ENCODE assay signal across 13 mouse cellular contexts in the genomic region with DNA sequence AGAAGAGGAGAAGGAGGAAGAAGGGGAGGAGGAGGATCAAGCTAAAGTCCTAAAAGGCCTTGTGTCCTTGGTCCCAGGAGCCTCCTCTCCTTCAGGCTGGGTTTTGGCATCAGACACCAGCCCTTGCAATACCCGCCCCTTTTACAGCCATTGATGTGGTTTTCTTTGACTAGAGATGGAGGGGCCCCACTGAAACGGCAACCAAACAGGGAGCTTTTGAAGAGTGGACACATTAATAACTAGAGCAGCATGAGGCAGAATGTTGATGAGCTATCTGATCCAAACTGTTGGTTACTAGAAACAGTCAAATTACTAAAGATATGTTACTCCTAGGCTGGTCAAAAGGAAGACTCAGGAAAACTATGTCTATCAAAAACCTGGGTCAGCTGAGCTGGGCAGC. TPM values are rescaled to one million over a fixed set of nuclear protein-coding genes. Genes with fewer than 3 reads are reported as not detected.
DNase-seq lines count a peak whose midpoint lies in the region; ATAC-seq and TF ChIP-seq lines count a peak whose summit lies in the region.
"Had no signal": no experiment of that assay in that cellular context is flagged by ENCODE, and none has a peak within 500 bp of the region (broad histone marks: within the 10 kb centered on the region; RNA-seq: fewer than 3 reads in every experiment).

No protein-coding gene starts in this region.

- in situ Hi-C loops in CH12.LX (cut with MboI; ENCODE audit: low pct_ligation_motif_present, low pct_unique_long_range_greater_than_20kb, low sequenced_read_pairs), result loop anchor here (5.0 kb wide), 1 partner anchor 41 kb away; no protein-coding TSS in a partner anchor

- no peaks in the 10 kb centered on the region for H3K36me3 ChIP-seq in liver, embryonic 12.5 days
- no peaks in the 10 kb centered on the region for H3K36me3 ChIP-seq in CH12.LX (replicated peaks in 1 of 2; ENCODE audit: control insufficient read depth in 1 of 2, insufficient read depth in 1 of 2, low read length in 1 of 2)
- H3K36me3 ChIP-seq in intestine, embryonic 14.5 days (ENCODE audit: control insufficient read depth, insufficient read depth, low read length), result no peaks in the 10 kb centered on the region
- H3K36me3 ChIP-seq in stomach, embryonic 14.5 days (ENCODE audit: control insufficient read depth, insufficient read depth, low read length), result no peaks in the 10 kb centered on the region
- H3K36me3 ChIP-seq: embryonic facial prominence, embryonic 12.5 days; kidney, embryonic 15.5 days; limb, embryonic 12.5 days; midbrain, embryonic 10.5 days had no signal

- H3K4me2 ChIP-seq in liver, embryonic 12.5 days, result peak overlapping the region; percentile 21
- peak overlapping the region; percentile 14 for H3K4me2 ChIP-seq in CH12.LX (ENCODE audit: insufficient read depth, low read depth, poor library complexity, severe bottlenecking)
- 0 out of 2 replicates have a peak overlapping the region, but pooled peaks have one; percentile 14 for H3K4me2 ChIP-seq in intestine, embryonic 14.5 days (ENCODE audit: low read length)
- H3K4me2 ChIP-seq in stomach, embryonic 14.5 days (replicated peaks; ENCODE audit: low read depth, low read length), result no peak overlapping the region
- H3K4me2 ChIP-seq: embryonic facial prominence, embryonic 12.5 days had no signal

- dilution Hi-C loops in CH12.LX (cut with MboI; ENCODE audit: extremely low pct_ligation_motif_present, extremely low pct_unique_long_range_greater_than_20kb, low sequenced_read_pairs), result no loop called here

- no peak for ATAC-seq in liver, embryonic 12.5 days
- no peak for ATAC-seq in intestine, embryonic 14.5 days (replicated peaks; ENCODE audit: low FRiP score, low TSS enrichment, low read depth)
- no peak for ATAC-seq in stomach, embryonic 14.5 days (ENCODE audit: insufficient number of reproducible peaks, insufficient read depth, low FRiP score, low read depth)
- ATAC-seq: forebrain, embryonic 14.5 days had no signal

- no peak for DNase-seq in liver
- DNase-seq in CH12.LX (ENCODE audit: extremely low read depth), result no peak
- no peak for DNase-seq in intestine, embryonic 14.5 days (ENCODE audit: low spot score)
- DNase-seq in left cerebral cortex, postnatal 14 days (ENCODE audit: low spot score in 2 of 2), result no peak
- DNase-seq in layer of hippocampus, postnatal 25 days (ENCODE audit: extremely low spot score in 1 of 2, low spot score in 1 of 2), result no peak

- H3K27ac ChIP-seq in liver, embryonic 12.5 days, result no peak overlapping the region
- H3K27ac ChIP-seq in CH12.LX (ENCODE audit: insufficient read depth, low read depth), result peak overlapping the region; percentile 13
- peak overlapping the region; percentile 38; the same call in 1 of the 2 replicates for H3K27ac ChIP-seq in intestine, embryonic 14.5 days (ENCODE audit: low read depth)
- peak overlapping the region; percentile 23; the same call in 1 of the 2 replicates for H3K27ac ChIP-seq in stomach, embryonic 14.5 days (ENCODE audit: low read length)
- H3K27ac ChIP-seq: embryonic facial prominence, embryonic 12.5 days; limb, embryonic 12.5 days had no signal

- 19% methylated on average over 2 of the region's 2 CpGs for WGBS in liver, embryonic 12.5 days (ENCODE audit: insufficient replicate concordance)
- 48% methylated on average over 2 of the region's 2 CpGs for WGBS in intestine, embryonic 14.5 days
- 42% methylated on average over 2 of the region's 2 CpGs for WGBS in stomach, embryonic 14.5 days

- no peaks in the 10 kb centered on the region for H3K9me3 ChIP-seq in liver, embryonic 12.5 days (replicated peaks)
- no peaks in the 10 kb centered on the region for H3K9me3 ChIP-seq in CH12.LX (replicated peaks; ENCODE audit: low read length)
- H3K9me3 ChIP-seq in intestine, embryonic 14.5 days (ENCODE audit: control insufficient read depth, low read length), result no peaks in the 10 kb centered on the region
- no peaks in the 10 kb centered on the region for H3K9me3 ChIP-seq in stomach, embryonic 14.5 days (ENCODE audit: control insufficient read depth, low read depth, low read length)
- H3K9me3 ChIP-seq: embryonic facial prominence, embryonic 12.5 days; kidney, embryonic 15.5 days; limb, embryonic 12.5 days; midbrain, embryonic 10.5 days had no signal

- no peaks in the 10 kb centered on the region for H3K79me2 ChIP-seq in CH12.LX (replicated peaks; ENCODE audit: control insufficient read depth, extremely low read depth, insufficient read depth, poor library complexity, severe bottlenecking)

- no peak for TF ChIP-seq RAD21 in CH12.LX (IDR thresholded peaks at IDR 0.05; ENCODE audit: low read depth, low read length)

- peak; percentile 55 for TF ChIP-seq EP300 in CH12.LX (IDR thresholded peaks at IDR 0.05; ENCODE audit: low read length)

- peak in 1 of 2 experiments; percentile 33; a peak in 1 of 4 replicates for TF ChIP-seq CTCF in CH12.LX (conservative IDR thresholded peaks at IDR 0.05 in 1 of 2, IDR thresholded peaks at IDR 0.05 in 1 of 2; ENCODE audit: low read depth in 2 of 2, low read length in 2 of 2)

- H3K9ac ChIP-seq in liver, embryonic 12.5 days, result 0 out of 2 replicates have a peak overlapping the region, but pooled peaks have one; percentile 17
- peak overlapping the region; percentile 11; the same call in 1 of the 2 replicates for H3K9ac ChIP-seq in CH12.LX (ENCODE audit: insufficient read depth, low read depth)
- no peak overlapping the region for H3K9ac ChIP-seq in intestine, embryonic 14.5 days (ENCODE audit: low read length)
- no peak overlapping the region for H3K9ac ChIP-seq in stomach, embryonic 14.5 days (replicated peaks; ENCODE audit: low read depth, low read length)
- H3K9ac ChIP-seq: embryonic facial prominence, embryonic 12.5 days; kidney, embryonic 15.5 days had no signal

- H3K4me3 ChIP-seq in liver, embryonic 12.5 days, result no peak overlapping the region
- no peak overlapping the region for H3K4me3 ChIP-seq in CH12.LX (replicated peaks in 1 of 3; ENCODE audit: low read depth in 2 of 3, low read length in 2 of 3, poor library complexity in 1 of 3)
- no peak overlapping the region for H3K4me3 ChIP-seq in intestine, embryonic 14.5 days (ENCODE audit: low read depth, low read length)
- no peak overlapping the region for H3K4me3 ChIP-seq in stomach, embryonic 14.5 days (ENCODE audit: low read depth, low read length)
- H3K4me3 ChIP-seq: embryonic facial prominence, embryonic 12.5 days; erythroblast, embryonic 14.5 days; kidney, embryonic 15.5 days; limb, embryonic 12.5 days; midbrain, embryonic 10.5 days had no signal

- peaks cover 46% of the 10 kb centered on the region for H3K4me1 ChIP-seq in liver, embryonic 12.5 days
- H3K4me1 ChIP-seq in CH12.LX (ENCODE audit: control insufficient read depth in 1 of 2, insufficient read depth in 2 of 2), result peaks cover 13 to 58% of the 10 kb centered on the region in 2 experiments
- peaks cover 8% of the 10 kb centered on the region; the same call in 1 of the 2 replicates for H3K4me1 ChIP-seq in intestine, embryonic 14.5 days (replicated peaks; ENCODE audit: control insufficient read depth, insufficient read depth, low read length)
- peaks cover 7% of the 10 kb centered on the region for H3K4me1 ChIP-seq in stomach, embryonic 14.5 days (ENCODE audit: control insufficient read depth, insufficient read depth, low read length)

- no peak for TF ChIP-seq POLR2A in CH12.LX (IDR thresholded peaks at IDR 0.05; ENCODE audit: low read depth, low read length)

- H3K27me3 ChIP-seq in liver, embryonic 12.5 days (replicated peaks), result no peaks in the 10 kb centered on the region
- no peaks in the 10 kb centered on the region for H3K27me3 ChIP-seq in CH12.LX (replicated peaks)
- H3K27me3 ChIP-seq in intestine, embryonic 14.5 days (replicated peaks; ENCODE audit: control insufficient read depth, insufficient read depth, low read length), result no peaks in the 10 kb centered on the region
- no peaks in the 10 kb centered on the region for H3K27me3 ChIP-seq in stomach, embryonic 14.5 days (ENCODE audit: control insufficient read depth, insufficient read depth, low read length)
- H3K27me3 ChIP-seq: embryonic facial prominence, embryonic 12.5 days; kidney, embryonic 15.5 days; limb, embryonic 12.5 days had no signal

- intact Hi-C loops in left cerebral cortex, postnatal 14 days (cut with DNase I), result no loop called here

TF ChIP-seq in CH12.LX, 34 proteins besides CTCF, POLR2A, EP300 and RAD21 (continues in another document):
- TF ChIP-seq CHD1 (IDR thresholded peaks at IDR 0.05; ENCODE audit: low read depth, low read length) (no peak; the same call in 1 of the 2 replicates), ZKSCAN1 (IDR thresholded peaks at IDR 0.05; ENCODE audit: borderline replicate concordance, low read depth, low read length) (no peak), MAZ (IDR thresholded peaks at IDR 0.05; ENCODE audit: low read depth, low read length) (no peak), RCOR1 (conservative IDR thresholded peaks at IDR 0.05; ENCODE audit: low read depth, low read length) (peak; percentile 67; the same call in 1 of the 2 replicates), MEF2A (IDR thresholded peaks at IDR 0.05; ENCODE audit: borderline replicate concordance, low read depth, low read length) (peak; percentile 60), NRF1 (IDR thresholded peaks at IDR 0.05; ENCODE audit: low read depth, low read length) (no peak), BHLHE40 (IDR thresholded peaks at IDR 0.05; ENCODE audit: low read depth, low read length) (peak; percentile 36; the same call in 1 of the 2 replicates), PAX5 (IDR thresholded peaks at IDR 0.05; ENCODE audit: low read length) (no peak), POLR2AphosphoS2 (IDR thresholded peaks at IDR 0.05; ENCODE audit: low read depth, low read length) (no peak), ETS1 (conservative IDR thresholded peaks at IDR 0.05; ENCODE audit: low read depth, low read length) (peak; percentile 8; the same call in 1 of the 2 replicates), HCFC1 (IDR thresholded peaks at IDR 0.05; ENCODE audit: low read depth, low read length) (peak; percentile 30; the same call in 1 of the 2 replicates), JUND (conservative IDR thresholded peaks at IDR 0.05; ENCODE audit: low read depth, low read length) (0 out of 2 replicates have a peak, but pooled peaks have one; percentile 22), ZNF384 (IDR thresholded peaks at IDR 0.05; ENCODE audit: low read depth, low read length) (no peak), TCF12 (IDR thresholded peaks at IDR 0.05; ENCODE audit: low read depth, low read length) (0 out of 2 replicates have a peak, but pooled peaks have one; percentile 6), IRF4 (IDR thresholded peaks at IDR 0.05; ENCODE audit: low read depth, low read length) (peak; percentile 59)

RNA-seq across cellular contexts. Expression of gene Med13, which starts 39.1 kb away (rescaled TPM):
- polyA plus RNA-seq in liver, embryonic 12.5 days (2016; fragmentation: Nextera tagmentation; extraction: Ambion mirVana), result 4.4 and 4.5 TPM in 2 replicates
- total RNA-seq in CH12.LX (2012; rRNA removed) (33.2 and 37.9 TPM in 2 replicates), CH12.LX (2014; rRNA removed) (40.9 and 47.6 TPM in 2 replicates)
- polyA plus RNA-seq in CH12.LX (2012; ENCODE audit: insufficient read length, low read depth), result 31.6 and 41.5 TPM in 2 replicates
- polyA plus RNA-seq in intestine, embryonic 14.5 days (2014; fragmentation: Nextera tagmentation; extraction: Ambion mirVana), result 14.2 and 14.3 TPM in 2 replicates
- polyA plus RNA-seq in stomach, embryonic 14.5 days (2014; fragmentation: Nextera tagmentation; extraction: Ambion mirVana), result 15.3 and 16.6 TPM in 2 replicates
- total RNA-seq in left cerebral cortex, postnatal 14 days (2021), result 10 to 100 TPM; 60.3 to 68.0 TPM
- total RNA-seq in layer of hippocampus, postnatal 25 days (2021), result 10 to 100 TPM; 51.0 to 60.5 TPM

Comparison
In these comparisons a context has a peak if more than half of its experiments do, and no peak if none do; other contexts are left out.
1. H3K9ac ChIP-seq: peak in liver, embryonic 12.5 days (single experiment) and CH12.LX (single experiment); none in intestine, embryonic 14.5 days (single experiment) and stomach, embryonic 14.5 days (single experiment).